Mouse (Mus musculus): Measurements from ENCODE around the gene Mthfd2. TPM values are rescaled to one million over a fixed set of nuclear protein-coding genes. Genes with fewer than 3 reads are reported as not detected.

Mthfd2 gene
- polyA plus RNA-seq, 1 experiment from 2014 or later = 17.6 TPM

DNA sequence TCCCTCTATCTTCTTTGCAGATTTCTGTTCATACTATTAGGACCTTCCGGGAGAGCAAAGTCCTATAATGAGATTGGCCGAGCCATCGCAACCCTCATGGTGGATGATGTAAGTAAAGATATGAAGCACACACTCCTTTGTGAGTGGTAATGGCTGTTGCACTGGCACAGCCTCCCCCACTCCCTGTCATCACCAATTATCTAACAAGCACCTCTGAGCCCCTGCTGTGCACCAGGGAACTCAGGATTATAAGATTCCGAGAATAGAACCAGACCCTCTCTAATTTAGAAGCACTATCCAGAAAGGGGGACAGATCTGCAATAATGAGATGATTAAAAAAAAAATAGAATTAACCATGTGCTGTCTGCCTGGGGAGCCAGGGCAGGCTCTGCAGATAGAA lies 60.1 kb downstream of the Mthfd2 start:
- Histone ChIP-seq H3K9me3 (ENCODE audit: control insufficient read depth) (no peaks in the 10 kb centered on the region), H3K36me3 (ENCODE audit: control insufficient read depth, insufficient read depth) (no peaks in the 10 kb centered on the region), H3K27ac (ENCODE audit: low read depth, low read length) (no peak overlapping the region), H3K4me2 (replicated peaks; ENCODE audit: low read depth) (no peak overlapping the region), H3K4me1 (replicated peaks; ENCODE audit: control insufficient read depth, insufficient read depth, low read length) (no peaks in the 10 kb centered on the region), H3K27me3 (replicated peaks; ENCODE audit: control insufficient read depth, insufficient read depth, low read length) (no peaks in the 10 kb centered on the region), H3K9ac (ENCODE audit: low read depth, low read length) (no peak overlapping the region), H3K4me3 (ENCODE audit: low read depth, low read length) (no peak overlapping the region)
- WGBS = 91% methylated on average over 4 of the region's 4 CpGs
- ATAC-seq = no peak
- TF ChIP-seq CTCF (IDR thresholded peaks at IDR 0.05; ENCODE audit: low read depth) = no peak

DNA sequence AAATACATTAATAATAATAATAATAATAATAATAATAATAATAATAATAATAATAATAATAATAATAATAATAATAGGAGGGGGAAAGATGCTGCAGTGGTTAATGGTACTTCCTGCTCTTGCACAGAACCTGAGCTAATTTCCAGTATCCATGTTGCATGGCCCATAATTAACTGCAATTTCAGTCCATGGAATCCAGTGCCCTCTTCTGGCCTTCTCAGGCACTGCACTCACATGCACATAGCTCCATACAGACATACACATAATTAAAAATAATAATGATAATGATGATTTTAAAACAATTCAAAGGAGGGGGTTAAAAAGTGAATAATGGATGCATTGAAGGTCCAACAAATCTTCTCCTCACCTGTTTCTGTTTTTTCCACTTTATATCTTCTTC lies 60.5 kb downstream of the Mthfd2 start:
- Histone ChIP-seq H3K4me1 (replicated peaks; ENCODE audit: control insufficient read depth, insufficient read depth, low read length) (no peaks in the 10 kb centered on the region), H3K36me3 (ENCODE audit: control insufficient read depth, insufficient read depth) (no peaks in the 10 kb centered on the region), H3K9ac (ENCODE audit: low read depth, low read length) (no peak overlapping the region), H3K27ac (ENCODE audit: low read depth, low read length) (no peak overlapping the region), H3K27me3 (replicated peaks; ENCODE audit: control insufficient read depth, insufficient read depth, low read length) (no peaks in the 10 kb centered on the region), H3K9me3 (ENCODE audit: control insufficient read depth) (no peaks in the 10 kb centered on the region), H3K4me2 (replicated peaks; ENCODE audit: low read depth) (no peak overlapping the region), H3K4me3 (ENCODE audit: low read depth, low read length) (no peak overlapping the region)
- peak; percentile 65 for TF ChIP-seq CTCF (IDR thresholded peaks at IDR 0.05; ENCODE audit: low read depth)
- no peak for ATAC-seq

DNA sequence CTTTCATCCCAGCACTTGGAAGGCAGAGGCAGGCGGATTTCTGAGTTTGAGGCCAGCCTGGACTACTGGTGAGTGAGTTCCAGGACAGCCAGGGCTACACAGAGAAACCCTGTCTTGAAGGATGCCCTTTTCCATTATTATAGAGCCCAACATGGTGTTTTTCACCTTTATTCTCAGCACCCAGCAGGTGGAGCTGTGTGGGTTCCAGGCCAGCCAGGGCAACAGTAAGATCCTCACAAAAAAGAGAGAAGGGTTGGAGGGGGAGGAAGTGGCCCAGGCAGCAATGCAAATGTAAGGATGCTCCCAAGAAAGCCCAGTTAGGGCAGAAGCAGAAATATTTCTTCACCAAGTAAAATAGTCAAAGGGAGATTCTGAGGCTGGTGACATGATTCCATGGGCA lies 61.2 kb downstream of the Mthfd2 start:
- H3K36me3 ChIP-seq (ENCODE audit: control insufficient read depth, insufficient read depth) = no peaks in the 10 kb centered on the region
- H3K4me3 ChIP-seq (ENCODE audit: low read depth, low read length) = no peak overlapping the region
- no peak overlapping the region for H3K4me2 ChIP-seq (replicated peaks; ENCODE audit: low read depth)
- H3K27me3 ChIP-seq (replicated peaks; ENCODE audit: control insufficient read depth, insufficient read depth, low read length) = no peaks in the 10 kb centered on the region
- H3K27ac ChIP-seq (ENCODE audit: low read depth, low read length) = no peak overlapping the region
- H3K9me3 ChIP-seq (ENCODE audit: control insufficient read depth) = no peaks in the 10 kb centered on the region
- no peaks in the 10 kb centered on the region for H3K4me1 ChIP-seq (replicated peaks; ENCODE audit: control insufficient read depth, insufficient read depth, low read length)
- ATAC-seq = no peak
- WGBS = 78% methylated on average over 1 of the region's 1 CpGs
- peak; percentile 31; the same call in 1 of the 2 replicates for TF ChIP-seq CTCF (IDR thresholded peaks at IDR 0.05; ENCODE audit: low read depth)
- no peak overlapping the region for H3K9ac ChIP-seq (ENCODE audit: low read depth, low read length)

Other genes starting within 250 kb of the Mthfd2 start
- gene Pcgf1, start 248.0 kb downstream of the Mthfd2 start, polyA plus RNA-seq (2015; fragmentation: Nextera tagmentation; extraction: Ambion mirVana) = 13.6 and 14.4 TPM in 2 replicates
- 0.23 TPM in 1 of 2 replicates, not detected in the other for gene Lbx2, start 239.5 kb downstream of the Mthfd2 start, polyA plus RNA-seq (2015; fragmentation: Nextera tagmentation; extraction: Ambion mirVana)
- gene Ccdc142, start 224.3 kb downstream of the Mthfd2 start, polyA plus RNA-seq (2015; fragmentation: Nextera tagmentation; extraction: Ambion mirVana) = 0.84 and 1.3 TPM in 2 replicates
- gene Gm42688, start 224.3 kb downstream of the Mthfd2 start, polyA plus RNA-seq (2015; fragmentation: Nextera tagmentation; extraction: Ambion mirVana) = 1.1 and 1.2 TPM in 2 replicates
- 113 and 115 TPM in 2 replicates for gene Mrpl53, start 216.9 kb downstream of the Mthfd2 start, polyA plus RNA-seq (2015; fragmentation: Nextera tagmentation; extraction: Ambion mirVana)
- 18.4 and 20.9 TPM in 2 replicates for gene Mogs, start 210.4 kb downstream of the Mthfd2 start, polyA plus RNA-seq (2015; fragmentation: Nextera tagmentation; extraction: Ambion mirVana)
- gene Wbp1, start 204.3 kb downstream of the Mthfd2 start, polyA plus RNA-seq (2015; fragmentation: Nextera tagmentation; extraction: Ambion mirVana) = 69.1 and 72.7 TPM in 2 replicates
- gene Ino80b, start 200.5 kb downstream of the Mthfd2 start, polyA plus RNA-seq (2015; fragmentation: Nextera tagmentation; extraction: Ambion mirVana) = 6.0 and 8.5 TPM in 2 replicates
- 19.7 and 21.1 TPM in 2 replicates for gene Rtkn, start 190.4 kb downstream of the Mthfd2 start, polyA plus RNA-seq (2015; fragmentation: Nextera tagmentation; extraction: Ambion mirVana)
- gene Wdr54, start 169.5 kb downstream of the Mthfd2 start, polyA plus RNA-seq (2015; fragmentation: Nextera tagmentation; extraction: Ambion mirVana) = 1.0 and 1.2 TPM in 2 replicates
- gene 1700003E16Rik, start 169.5 kb downstream of the Mthfd2 start, polyA plus RNA-seq (2015; fragmentation: Nextera tagmentation; extraction: Ambion mirVana) = 0.60 and 1.0 TPM in 2 replicates
- gene Dctn1, start 160.0 kb downstream of the Mthfd2 start, polyA plus RNA-seq (2015; fragmentation: Nextera tagmentation; extraction: Ambion mirVana) = 47.1 and 49.9 TPM in 2 replicates
- 1.5 and 1.7 TPM in 2 replicates for gene Slc4a5, start 106.1 kb downstream of the Mthfd2 start, polyA plus RNA-seq (2015; fragmentation: Nextera tagmentation; extraction: Ambion mirVana)
- gene Mob1a, start 108 bp upstream of the Mthfd2 start, polyA plus RNA-seq (2015; fragmentation: Nextera tagmentation; extraction: Ambion mirVana) = 29.7 and 30.8 TPM in 2 replicates
- 167 and 184 TPM in 2 replicates for gene Bola3, start 23.2 kb upstream of the Mthfd2 start, polyA plus RNA-seq (2015; fragmentation: Nextera tagmentation; extraction: Ambion mirVana)
- 28.1 and 34.3 TPM in 2 replicates for gene Tet3, start 133.2 kb upstream of the Mthfd2 start, polyA plus RNA-seq (2015; fragmentation: Nextera tagmentation; extraction: Ambion mirVana)
- 30.9 and 33.7 TPM in 2 replicates for gene Dguok, start 181.1 kb upstream of the Mthfd2 start, polyA plus RNA-seq (2015; fragmentation: Nextera tagmentation; extraction: Ambion mirVana)
- gene Actg2, start 210.4 kb upstream of the Mthfd2 start, polyA plus RNA-seq (2015; fragmentation: Nextera tagmentation; extraction: Ambion mirVana) = 2,265 and 2,375 TPM in 2 replicates
- gene Stambp, start 246.8 kb upstream of the Mthfd2 start, polyA plus RNA-seq (2015; fragmentation: Nextera tagmentation; extraction: Ambion mirVana) = 24.9 and 28.1 TPM in 2 replicates